Mouse (Mus musculus) heart, postnatal 14 days (tissue): ENCODE measurements around the gene Acads. TPM values are rescaled to one million over a fixed set of nuclear protein-coding genes. Genes with fewer than 3 reads are reported as not detected.
"Not testable (repeated sequence)": the region's sequence is repeated elsewhere in the genome, so short reads cannot be mapped to it uniquely, and the experiment has no call there.

ENCODE experiments used
- DNase-seq, 2 experiments: peaks; one replicate each; pipeline ENCODE4 v3.0.0; 2021 to 2022
- intact Hi-C: fragments of 180-260 bp; cut with DNase I; formaldehyde crosslinking; loops from one replicate; pipeline ENCODE4 v1.15.1; 2025
- total RNA-seq, 2 experiments: library from RNA; stranded (reverse); gene quantifications; 2 replicates each; pipeline ENCODE4 v1.2.3; 2021

The Acads gene
- total RNA-seq, 2 experiments from 2014 or later, result 196 to 208 TPM

- no peak for DNase-seq
- intact Hi-C loops, result no loop called here
Observed at GRCm38 (mm10) chr5:115151457-115151856, 32.3 kb upstream of the Acads start.

- intact Hi-C loops, result no loop called here
- no peak for DNase-seq
Observed at GRCm38 (mm10) chr5:115150991-115151390, 31.8 kb upstream of the Acads start.

- no peak for DNase-seq
- intact Hi-C loops, result no loop called here
Observed at GRCm38 (mm10) chr5:115149675-115150459, 30.7 kb upstream of the Acads start.

DNA sequence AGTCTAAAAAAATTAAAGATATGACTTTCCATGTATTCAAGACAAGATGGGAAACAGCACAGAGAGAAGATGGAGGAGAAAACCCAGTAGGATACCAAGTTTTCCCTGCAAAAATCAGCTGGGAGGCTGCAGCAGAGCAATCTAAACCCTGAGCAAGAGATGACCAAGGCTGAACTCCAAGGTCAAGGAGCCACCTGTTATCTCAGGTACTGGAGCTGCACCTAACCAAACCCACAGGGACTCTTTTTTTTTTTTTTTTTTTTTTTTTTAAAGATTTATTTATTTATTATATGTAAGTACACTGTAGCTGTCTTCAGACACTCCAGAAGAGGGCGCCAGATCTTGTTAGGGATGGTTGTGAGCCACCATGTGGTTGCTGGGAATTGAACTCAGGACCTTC is 29.7 kb upstream of the Acads start:
- intact Hi-C loops, DNase-seq: not testable (repeated sequence)

GRCm38 (mm10) chr5:115148378-115148777 is 29.2 kb upstream of the Acads start:
- no peak for DNase-seq
- intact Hi-C loops, result no loop called here

DNA sequence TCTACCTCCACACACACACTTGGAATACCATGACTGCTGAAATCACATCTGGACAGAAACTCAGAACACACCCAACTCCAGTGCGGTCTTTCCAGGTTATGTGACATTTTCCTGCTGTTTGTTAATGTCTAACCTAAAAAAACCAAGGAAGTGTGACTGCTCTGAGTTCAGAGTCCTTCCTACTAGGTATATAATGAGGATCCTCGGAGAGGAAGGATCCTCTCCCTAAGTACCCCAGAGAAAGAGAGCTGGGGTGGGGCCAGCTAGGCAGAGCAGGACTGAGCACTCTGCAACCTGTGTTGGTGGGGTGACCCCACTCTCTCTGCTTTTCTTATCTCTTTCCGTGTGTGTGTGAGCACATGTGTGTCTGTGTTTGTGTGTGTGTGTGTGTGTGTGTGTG is 28.2 kb upstream of the Acads start:
- intact Hi-C loops, result no loop called here
- no peak for DNase-seq

GRCm38 (mm10) chr5:115146747-115147130 is 27.6 kb upstream of the Acads start:
- no peak for DNase-seq
- intact Hi-C loops, result no loop called here

- intact Hi-C loops, result no loop called here
- DNase-seq, result no peak
Observed at GRCm38 (mm10) chr5:115145976-115146746, 27.0 kb upstream of the Acads start.

- intact Hi-C loops, result no loop called here
- no peak for DNase-seq
Observed at GRCm38 (mm10) chr5:115145253-115145968, 26.3 kb upstream of the Acads start.

DNA sequence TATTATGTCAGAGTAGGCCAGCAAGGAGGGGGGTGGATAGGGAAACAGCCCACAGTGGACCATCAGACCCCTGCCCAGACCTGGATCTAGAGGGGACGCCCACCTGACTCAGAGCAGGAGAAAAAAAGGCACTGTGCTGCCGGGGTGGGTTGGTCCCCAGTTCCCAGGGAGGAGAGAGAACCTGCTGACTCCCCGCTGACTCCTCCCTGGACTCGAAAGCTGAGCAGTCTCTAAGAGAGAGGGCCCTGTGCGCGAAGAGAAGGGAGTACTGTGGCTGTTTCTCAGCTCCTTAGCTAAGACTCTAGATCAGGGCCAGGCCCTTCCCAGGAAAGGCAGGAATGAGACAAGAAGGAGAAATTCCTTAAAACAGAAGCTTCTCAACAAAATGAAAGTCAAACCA is 25.3 kb upstream of the Acads start:
- intact Hi-C loops, result no loop called here
- DNase-seq, result no peak

- intact Hi-C loops, result no loop called here
- DNase-seq, result no peak
Observed at GRCm38 (mm10) chr5:115143552-115143951, 24.4 kb upstream of the Acads start.

DNA sequence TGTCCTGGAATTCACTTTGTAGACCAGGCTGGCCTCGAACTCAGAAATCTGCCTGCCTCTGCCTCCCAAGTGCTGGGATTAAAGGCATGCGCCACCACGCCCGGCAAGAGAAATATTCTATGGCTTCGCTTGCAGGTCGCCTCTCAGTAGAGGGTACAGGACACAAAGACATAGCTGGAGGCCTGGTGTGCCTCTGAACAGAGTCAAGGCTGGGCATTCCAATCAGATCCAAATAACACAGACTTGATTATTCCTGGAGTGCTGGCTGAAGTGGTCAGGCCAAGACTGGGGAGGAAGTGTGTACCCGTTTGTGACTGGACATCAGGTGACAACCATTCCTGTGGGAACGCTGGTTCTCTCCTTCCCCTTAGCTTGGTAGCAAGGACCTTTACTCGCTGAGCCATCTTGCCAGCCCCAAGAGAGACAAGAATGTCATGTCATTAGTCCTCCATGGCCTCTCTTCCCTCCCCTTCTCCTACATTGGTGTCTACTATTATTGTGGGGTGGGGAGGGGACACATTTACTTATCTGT is 23.1 kb upstream of the Acads start:
- DNase-seq, result no peak
- intact Hi-C loops, result no loop called here

- intact Hi-C loops, result no loop called here
- no peak for DNase-seq
Observed at GRCm38 (mm10) chr5:115140726-115141125, 21.6 kb upstream of the Acads start.

- intact Hi-C loops, result no loop called here
Observed at GRCm38 (mm10) chr5:115139124-115139523, 20.0 kb upstream of the Acads start.

GRCm38 (mm10) chr5:115134234-115135165 is 15.4 kb upstream of the Acads start, which contains the start of gene Unc119b:
Gene Unc119b (minus strand): TSS chr5:115134975.
- intact Hi-C loops, result loop anchor here (2.0 kb wide), 1 partner anchor 20 kb away; no protein-coding TSS in a partner anchor
- peak; percentile 93 for DNase-seq

More at GRCm38 (mm10) chr5:115139124-115139523, 20.0 kb upstream of the Acads start:
- no peak for DNase-seq

DNA sequence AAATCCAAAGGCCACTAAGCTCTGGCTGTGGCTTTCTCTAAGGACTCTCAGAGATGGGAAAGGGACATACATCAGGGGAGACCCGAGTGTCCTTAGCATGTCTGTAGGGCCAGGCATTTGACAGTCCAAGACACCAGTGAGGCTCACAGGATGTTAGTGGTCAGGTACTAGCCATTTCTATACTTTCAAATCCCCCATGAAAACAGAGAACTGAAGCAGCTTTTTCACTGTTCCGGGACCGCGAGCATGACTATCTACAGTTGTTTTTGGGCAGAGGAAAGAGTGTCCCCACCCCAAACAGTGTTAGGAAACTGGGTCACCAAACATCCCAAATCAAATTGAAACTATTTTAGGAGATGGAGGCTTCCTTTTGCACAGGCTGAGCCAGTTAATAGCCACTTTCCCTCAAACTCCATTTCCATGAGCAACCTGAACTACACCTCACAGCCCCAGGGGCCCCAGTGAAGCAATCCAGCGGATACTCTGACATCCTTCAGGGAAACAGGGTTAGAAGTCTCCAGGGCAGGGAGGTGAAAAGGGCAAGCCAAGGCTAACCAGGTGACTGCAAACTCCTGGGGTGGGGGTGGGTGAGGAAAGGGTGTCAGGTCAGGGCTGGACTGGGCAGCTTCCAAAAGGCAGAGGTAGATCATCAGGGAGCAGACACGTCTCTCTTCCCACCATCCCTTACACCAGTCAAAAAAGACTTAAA is 14.4 kb upstream of the Acads start:
- DNase-seq, result no peak
- intact Hi-C loops, result loop anchor here (2.0 kb wide), 1 partner anchor 21 kb away; no protein-coding TSS in a partner anchor

- intact Hi-C loops, result no loop called here
- no peak for DNase-seq
Observed at GRCm38 (mm10) chr5:115132465-115132864, 13.3 kb upstream of the Acads start.

DNA sequence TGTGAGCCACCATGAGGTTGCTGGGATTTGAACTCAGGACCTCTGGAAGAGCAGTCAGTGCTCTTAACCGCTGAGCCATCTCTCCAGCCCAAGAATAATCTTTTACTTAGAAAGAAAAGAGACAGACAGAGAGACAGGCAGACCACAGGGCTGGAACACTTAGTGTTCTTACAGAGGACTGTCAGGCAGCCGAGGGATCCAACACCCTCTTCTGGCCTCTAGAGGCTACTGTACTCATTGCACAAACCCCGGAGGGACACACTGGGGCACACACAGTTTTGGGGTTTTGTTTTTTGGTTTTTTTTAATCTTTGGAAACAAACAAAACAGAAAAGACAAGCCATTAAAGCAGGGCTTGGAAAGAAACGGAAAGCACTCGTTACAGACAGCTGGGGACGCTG is 10.2 kb upstream of the Acads start:
- intact Hi-C loops, result loop anchor here (10.0 kb wide), 1 partner anchor 215 kb away; the partner anchor contains the start of genes Cox6a1, Gatc and Triap1
- no peak for DNase-seq
